Mouse (Mus musculus) erythroblast, embryonic 14.5 days (primary cell): ENCODE measurements around the gene Ano10.

Experiments used
- GATA1 ChIP-seq: IDR thresholded peaks from 2 replicates; pipeline ENCODE4 v1.6.1; 2012; ENCODE audit warnings: low read length, inconsistent platforms, mixed read lengths
- TAL1 ChIP-seq: IDR thresholded peaks from 3 replicates; pipeline ENCODE4 v1.6.1; 2012; ENCODE audit warnings: low read length, inconsistent platforms, mixed read lengths

GRCm38 (mm10) chr9:122271866-122272265 is 22.4 kb downstream of the Ano10 start:
- TF ChIP-seq GATA1, result no peak
- TF ChIP-seq TAL1, result no peak
